Comparison of ENCODE assay signal across 9 mouse cellular contexts in the genomic region with DNA sequence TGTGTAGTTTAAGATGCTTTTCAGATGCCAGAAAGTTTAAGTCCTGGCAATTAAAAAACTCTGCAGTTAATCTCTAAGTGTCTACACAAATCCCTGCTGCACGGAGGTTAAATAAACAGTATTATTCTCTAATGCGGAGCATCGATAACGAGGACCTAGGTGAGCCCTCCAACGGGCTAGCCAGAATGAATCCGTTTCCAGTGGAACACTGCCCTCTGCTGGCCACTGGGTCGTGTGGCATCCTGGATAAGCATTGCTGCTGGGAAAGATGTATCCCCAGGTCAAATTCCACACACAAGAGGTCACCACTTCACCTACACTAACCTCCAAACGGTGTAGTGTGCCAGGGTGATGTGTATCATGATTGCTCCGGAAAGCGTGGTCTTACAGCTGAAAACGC. TPM values are rescaled to one million over a fixed set of nuclear protein-coding genes. Genes with fewer than 3 reads are reported as not detected.
A peak's percentile ranks its signal among the peaks of the same experiment; 100 is the strongest.
DNase-seq lines count a peak whose midpoint lies in the region; ATAC-seq and TF ChIP-seq lines count a peak whose summit lies in the region.
"Had no signal": no experiment of that assay in that cellular context is flagged by ENCODE, and none has a peak within 500 bp of the region (broad histone marks: within the 10 kb centered on the region; RNA-seq: fewer than 3 reads in every experiment).

No protein-coding gene starts in this region.

- DNase-seq in lung, adult 18-20 months = peak; percentile 65 to 74
- peak; percentile 36 for DNase-seq in testis, postnatal 14 days (ENCODE audit: low spot score)

- no peaks in the 10 kb centered on the region for H3K36me3 ChIP-seq in heart, embryonic 11.5 days (ENCODE audit: control insufficient read depth, insufficient read depth, low read length)
- 0 out of 2 replicates have a peak, but pooled peaks cover 3% of the 10 kb centered on the region for H3K36me3 ChIP-seq in kidney, embryonic 16.5 days (ENCODE audit: insufficient read depth, low read length)
- no peaks in the 10 kb centered on the region for H3K36me3 ChIP-seq in neural tube, embryonic 15.5 days

- 10% methylated on average over 11 of the region's 11 CpGs for WGBS in heart, embryonic 11.5 days (ENCODE audit: insufficient replicate concordance)
- WGBS in kidney, embryonic 16.5 days = 3% methylated on average over 11 of the region's 11 CpGs
- 6% methylated on average over 11 of the region's 11 CpGs for WGBS in neural tube, embryonic 15.5 days

- no peak overlapping the region for H3K4me2 ChIP-seq in heart, embryonic 11.5 days
- 0 out of 2 replicates have a peak overlapping the region, but pooled peaks have one; percentile 9 for H3K4me2 ChIP-seq in kidney, embryonic 16.5 days (replicated peaks; ENCODE audit: low read depth, low read length)
- H3K4me2 ChIP-seq in neural tube, embryonic 15.5 days = peak overlapping the region; percentile 36

- no peak overlapping the region for H3K4me3 ChIP-seq in bone marrow macrophage, adult 2 months (ENCODE audit: insufficient read depth, low read length)
- no peak overlapping the region for H3K4me3 ChIP-seq in heart, embryonic 11.5 days (ENCODE audit: low read depth, low read length)
- H3K4me3 ChIP-seq in kidney, embryonic 16.5 days (ENCODE audit: low read length) = no peak overlapping the region
- H3K4me3 ChIP-seq in neural tube, embryonic 15.5 days (replicated peaks) = no peak overlapping the region
- H3K4me3 ChIP-seq: erythroblast, embryonic 14.5 days had no signal

- H3K9me3 ChIP-seq in heart, embryonic 11.5 days (replicated peaks; ENCODE audit: control insufficient read depth, low read length) = no peaks in the 10 kb centered on the region
- 0 out of 2 replicates have a peak, but pooled peaks cover 3% of the 10 kb centered on the region for H3K9me3 ChIP-seq in kidney, embryonic 16.5 days (ENCODE audit: low read length)
- H3K9me3 ChIP-seq in neural tube, embryonic 15.5 days (replicated peaks) = no peaks in the 10 kb centered on the region

- H3K27me3 ChIP-seq in heart, embryonic 11.5 days (ENCODE audit: control insufficient read depth, insufficient read depth, low read length) = no peaks in the 10 kb centered on the region
- no peaks in the 10 kb centered on the region for H3K27me3 ChIP-seq in kidney, embryonic 16.5 days (ENCODE audit: insufficient read depth, low read length)
- no peaks in the 10 kb centered on the region for H3K27me3 ChIP-seq in neural tube, embryonic 15.5 days (replicated peaks)

- peak; percentile 68 for ATAC-seq in CD4-positive, CD25-positive, alpha-beta regulatory T cell, adult 4 months
- ATAC-seq in erythroblast, adult 5-6 weeks (replicated peaks; ENCODE audit: low FRiP score, poor library complexity, severe bottlenecking) = peak; percentile 79; the same call in 1 of the 2 replicates
- 0 out of 2 replicates have a peak, but pooled peaks have one; percentile 44 for ATAC-seq in heart, embryonic 11.5 days (replicated peaks; ENCODE audit: insufficient number of reproducible peaks, low FRiP score, low TSS enrichment)
- ATAC-seq in kidney, embryonic 16.5 days (ENCODE audit: low FRiP score, low TSS enrichment) = peak; percentile 79
- ATAC-seq in neural tube, embryonic 15.5 days (ENCODE audit: low FRiP score) = peak; percentile 51; the same call in 1 of the 2 replicates

- H3K27ac ChIP-seq in bone marrow macrophage, adult 2 months (ENCODE audit: insufficient read depth, low read depth, low read length) = no peak overlapping the region
- H3K27ac ChIP-seq in heart, embryonic 11.5 days (ENCODE audit: low read depth, low read length) = no peak overlapping the region
- H3K27ac ChIP-seq in kidney, embryonic 16.5 days (ENCODE audit: low read length) = no peak overlapping the region
- H3K27ac ChIP-seq in neural tube, embryonic 15.5 days (replicated peaks) = no peak overlapping the region

- H3K9ac ChIP-seq in heart, embryonic 11.5 days (ENCODE audit: low read depth, low read length) = no peak overlapping the region
- H3K9ac ChIP-seq in kidney, embryonic 16.5 days (replicated peaks; ENCODE audit: low read length) = no peak overlapping the region
- no peak overlapping the region for H3K9ac ChIP-seq in neural tube, embryonic 15.5 days (replicated peaks)

- peak; percentile 97 for TF ChIP-seq CTCF in bone marrow macrophage, adult 2 months (IDR thresholded peaks at IDR 0.05; ENCODE audit: low read depth, low read length)

- TF ChIP-seq POLR2A in bone marrow macrophage, adult 2 months (IDR thresholded peaks at IDR 0.05; ENCODE audit: borderline replicate concordance, low read depth, low read length) = no peak

- 0 out of 2 replicates have a peak, but pooled peaks cover 2% of the 10 kb centered on the region for H3K4me1 ChIP-seq in bone marrow macrophage, adult 2 months (ENCODE audit: control insufficient read depth, insufficient read depth, low read length)
- 0 out of 2 replicates have a peak, but pooled peaks cover 2% of the 10 kb centered on the region for H3K4me1 ChIP-seq in heart, embryonic 11.5 days (ENCODE audit: control insufficient read depth, insufficient read depth, low read length)
- H3K4me1 ChIP-seq in kidney, embryonic 16.5 days (ENCODE audit: insufficient read depth, low read length) = peaks cover 13% of the 10 kb centered on the region
- H3K4me1 ChIP-seq in neural tube, embryonic 15.5 days = peaks cover 15% of the 10 kb centered on the region

RNA-seq across cellular contexts. Expression of a gene that starts 15.2 kb away (rescaled TPM):
- polyA plus RNA-seq in CD4-positive, CD25-positive, alpha-beta regulatory T cell, adult 4 months (2017; shearing (Covaris generic)) = 1 to 10 TPM; 4.6 to 8.2 TPM
- 0.31 TPM in 1 of 2 replicates, not detected in the other for polyA plus RNA-seq in bone marrow macrophage, adult 2 months (2012; ENCODE audit: insufficient read depth, insufficient read length, missing spikeins)
- 1.5 and 4.2 TPM in 2 replicates for total RNA-seq in erythroblast, adult 5-6 weeks (2015; ENCODE audit: low replicate concordance)
- total RNA-seq in erythroblast, adult 5-6 weeks (2017; ENCODE audit: low replicate concordance) = 0.98 and 2.0 TPM in 2 replicates
- polyA plus RNA-seq in heart, embryonic 11.5 days (2014; fragmentation: Nextera tagmentation; extraction: Ambion mirVana) = 4.0 and 4.7 TPM in 2 replicates
- 8.4 and 8.8 TPM in 2 replicates for polyA plus RNA-seq in kidney, embryonic 16.5 days (2015; fragmentation: Nextera tagmentation; extraction: Ambion mirVana)
- 5.9 and 7.4 TPM in 2 replicates for polyA plus RNA-seq in neural tube, embryonic 15.5 days (2015; fragmentation: Nextera tagmentation; extraction: Ambion mirVana)
- polyA plus RNA-seq: erythroblast, embryonic 14.5 days had no signal

RNA-seq across cellular contexts. Expression of a gene that starts 17.4 kb away (rescaled TPM):
- polyA plus RNA-seq in CD4-positive, CD25-positive, alpha-beta regulatory T cell, adult 4 months (2017; shearing (Covaris generic)) = 10 to 100 TPM; 27.9 to 28.8 TPM
- 23.8 and 26.9 TPM in 2 replicates for polyA plus RNA-seq in bone marrow macrophage, adult 2 months (2012; ENCODE audit: insufficient read depth, insufficient read length, missing spikeins)
- 5.6 and 5.8 TPM in 2 replicates for total RNA-seq in erythroblast, adult 5-6 weeks (2015; ENCODE audit: low replicate concordance)
- 7.2 and 11.0 TPM in 2 replicates for total RNA-seq in erythroblast, adult 5-6 weeks (2017; ENCODE audit: low replicate concordance)
- 10.5 and 14.1 TPM in 2 replicates for polyA plus RNA-seq in heart, embryonic 11.5 days (2014; fragmentation: Nextera tagmentation; extraction: Ambion mirVana)
- 10.9 and 15.3 TPM in 2 replicates for polyA plus RNA-seq in kidney, embryonic 16.5 days (2015; fragmentation: Nextera tagmentation; extraction: Ambion mirVana)
- polyA plus RNA-seq in neural tube, embryonic 15.5 days (2015; fragmentation: Nextera tagmentation; extraction: Ambion mirVana) = 29.5 and 30.7 TPM in 2 replicates
